Mouse (Mus musculus) brain, embryonic 14.5 days (tissue): Measurements from ENCODE around the gene Vwa1.
"Not testable (repeated sequence)": the region's sequence is repeated elsewhere in the genome, so short reads cannot be mapped to it uniquely, and the experiment has no call there.

Experiments used
- CTCF ChIP-seq: fragments of 200-500 bp; IDR thresholded peaks from 2 replicates; pipeline ENCODE4 v1.5.1; 2012; ENCODE audit warnings: inconsistent platforms, mild to moderate bottlenecking, moderate library complexity, borderline replicate concordance; ENCODE audit not compliant: insufficient read depth, insufficient read length; ENCODE audit errors: extremely low read depth
- POLR2A ChIP-seq: fragments of 200-500 bp; IDR thresholded peaks from 2 replicates; pipeline ENCODE4 v1.6.1; 2012; ENCODE audit warnings: mild to moderate bottlenecking, inconsistent platforms, borderline replicate concordance; ENCODE audit not compliant: poor library complexity, insufficient read depth, insufficient read length, severe bottlenecking; ENCODE audit errors: extremely low read depth

DNA sequence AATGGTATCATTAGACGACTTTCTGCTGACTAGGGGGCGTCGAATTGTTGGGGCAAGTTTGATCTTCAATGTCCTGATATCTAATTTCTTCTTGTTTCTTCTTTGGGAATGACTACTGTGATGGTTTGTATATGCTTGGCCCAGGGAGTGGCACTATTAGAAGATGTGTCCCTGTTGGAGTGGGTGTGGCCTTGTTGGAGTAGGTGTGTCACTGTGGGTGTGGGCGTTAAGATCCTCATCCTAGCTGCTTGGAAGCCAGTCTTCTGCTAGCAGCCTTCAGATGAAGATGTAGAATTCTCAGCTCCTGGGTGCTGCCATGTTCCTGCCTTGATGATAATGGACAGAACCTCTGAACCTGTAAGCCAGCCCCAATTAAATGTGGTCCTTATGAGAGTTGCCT is 14.3 kb upstream of the Vwa1 start:
- not testable (repeated sequence) for TF ChIP-seq CTCF, POLR2A
